In genomic region chr4:153785564-153785963, GRCm38 (mm10) we compare ENCODE assay signal across 17 mouse cellular contexts.
DNase-seq lines count a peak whose midpoint lies in the region; ATAC-seq and TF ChIP-seq lines count a peak whose summit lies in the region.
"Had no signal": no experiment of that assay in that cellular context is flagged by ENCODE, and none has a peak within 500 bp of the region (broad histone marks: within the 10 kb centered on the region; RNA-seq: fewer than 3 reads in every experiment).

No protein-coding gene starts in this region.

- peak overlapping the region; percentile 84 for H3K27ac ChIP-seq in hindbrain, embryonic 10.5 days
- H3K27ac ChIP-seq in hindbrain, embryonic 14.5 days = no peak overlapping the region
- H3K27ac ChIP-seq in midbrain, embryonic 11.5 days (ENCODE audit: low read depth, low read length) = no peak overlapping the region
- no peak overlapping the region for H3K27ac ChIP-seq in midbrain, postnatal 0 days (ENCODE audit: low read depth, low read length)
- H3K27ac ChIP-seq: forebrain, embryonic 15.5 days; heart, embryonic 13.5 days; hindbrain, embryonic 15.5 days had no signal

- no peak for TF ChIP-seq CTCF in midbrain, postnatal 0 days (IDR thresholded peaks at IDR 0.05)

- H3K9me3 ChIP-seq in hindbrain, embryonic 10.5 days = no peaks in the 10 kb centered on the region
- no peaks in the 10 kb centered on the region for H3K9me3 ChIP-seq in hindbrain, embryonic 14.5 days (ENCODE audit: control insufficient read depth, low read length)
- no peaks in the 10 kb centered on the region for H3K9me3 ChIP-seq in midbrain, embryonic 11.5 days (ENCODE audit: control insufficient read depth, low read length)
- no peaks in the 10 kb centered on the region for H3K9me3 ChIP-seq in midbrain, postnatal 0 days (ENCODE audit: low read length)
- H3K9me3 ChIP-seq: embryonic facial prominence, embryonic 10.5 days; forebrain, embryonic 15.5 days; heart, embryonic 13.5 days; hindbrain, embryonic 15.5 days had no signal

- H3K9ac ChIP-seq in hindbrain, embryonic 14.5 days = no peak overlapping the region
- H3K9ac ChIP-seq in midbrain, embryonic 11.5 days (ENCODE audit: low read length) = no peak overlapping the region
- H3K9ac ChIP-seq in midbrain, postnatal 0 days (replicated peaks; ENCODE audit: low read length, poor library complexity, severe bottlenecking) = no peak overlapping the region
- H3K9ac ChIP-seq: forebrain, embryonic 15.5 days; heart, embryonic 13.5 days; hindbrain, embryonic 15.5 days had no signal

- no peak for ATAC-seq in hindbrain, embryonic 14.5 days (ENCODE audit: low FRiP score)
- ATAC-seq in midbrain, embryonic 11.5 days (ENCODE audit: low FRiP score) = 0 out of 2 replicates have a peak, but pooled peaks have one; percentile 41
- no peak for ATAC-seq in midbrain, postnatal 0 days (ENCODE audit: low FRiP score)
- ATAC-seq: forebrain, embryonic 15.5 days had no signal

- peaks cover 51% of the 10 kb centered on the region for H3K4me1 ChIP-seq in hindbrain, embryonic 10.5 days (replicated peaks)
- no peaks in the 10 kb centered on the region for H3K4me1 ChIP-seq in hindbrain, embryonic 14.5 days (replicated peaks; ENCODE audit: control insufficient read depth, insufficient read depth, low read length)
- peaks cover 13% of the 10 kb centered on the region for H3K4me1 ChIP-seq in midbrain, embryonic 11.5 days (ENCODE audit: control insufficient read depth, insufficient read depth, low read length)
- H3K4me1 ChIP-seq in midbrain, postnatal 0 days (ENCODE audit: insufficient read depth, low read length) = no peaks in the 10 kb centered on the region
- H3K4me1 ChIP-seq: heart, embryonic 13.5 days had no signal

- H3K27me3 ChIP-seq in hindbrain, embryonic 10.5 days (ENCODE audit: insufficient read depth, poor library complexity, severe bottlenecking) = peaks cover 6% of the 10 kb centered on the region; the same call in 1 of the 2 replicates
- no peaks in the 10 kb centered on the region for H3K27me3 ChIP-seq in hindbrain, embryonic 14.5 days (ENCODE audit: control insufficient read depth, insufficient read depth, low read length)
- H3K27me3 ChIP-seq in midbrain, embryonic 11.5 days (ENCODE audit: control insufficient read depth, insufficient read depth, low read length) = no peaks in the 10 kb centered on the region
- H3K27me3 ChIP-seq in midbrain, postnatal 0 days (ENCODE audit: insufficient read depth, low read length) = no peaks in the 10 kb centered on the region
- H3K27me3 ChIP-seq: forebrain, embryonic 15.5 days; hindbrain, embryonic 15.5 days had no signal

- peak; percentile 57 for DNase-seq in hindbrain, embryonic 10.5 days (ENCODE audit: low spot score)
- no peak for DNase-seq in hindbrain, embryonic 14.5 days (ENCODE audit: low spot score)
- peak; percentile 90 for DNase-seq in midbrain, embryonic 11.5 days (ENCODE audit: low spot score, missing footprints)
- DNase-seq in midbrain, postnatal 0 days (ENCODE audit: low spot score) = no peak
- peak; percentile 47 for DNase-seq in retina, embryonic 14.5 days (ENCODE audit: low spot score)
- no peak for DNase-seq in left cerebral cortex, adult 9 months (ENCODE audit: low spot score in 2 of 2)
- DNase-seq: adrenal gland, adult 2 months; adrenal gland, postnatal 25 days; cerebellum, adult 2 months; cerebellum, postnatal 10 days; gastrocnemius, postnatal 36 days; heart, adult 11 months; heart, postnatal 36 days had no signal

- 38% methylated on average over 4 of the region's 4 CpGs for WGBS in hindbrain, embryonic 10.5 days
- WGBS in hindbrain, embryonic 14.5 days = 34% methylated on average over 4 of the region's 4 CpGs
- 34% methylated on average over 4 of the region's 4 CpGs for WGBS in midbrain, embryonic 11.5 days
- WGBS in midbrain, postnatal 0 days = 36% methylated on average over 4 of the region's 4 CpGs

- H3K4me3 ChIP-seq in hindbrain, embryonic 10.5 days = no peak overlapping the region
- H3K4me3 ChIP-seq in hindbrain, embryonic 14.5 days (replicated peaks; ENCODE audit: low read length) = no peak overlapping the region
- no peak overlapping the region for H3K4me3 ChIP-seq in midbrain, embryonic 11.5 days (ENCODE audit: low read depth, low read length)
- H3K4me3 ChIP-seq in midbrain, postnatal 0 days (ENCODE audit: low read depth, low read length) = no peak overlapping the region
- H3K4me3 ChIP-seq: embryonic facial prominence, embryonic 10.5 days; forebrain, embryonic 15.5 days; heart, embryonic 13.5 days; hindbrain, embryonic 15.5 days had no signal

- H3K4me2 ChIP-seq in hindbrain, embryonic 14.5 days (replicated peaks) = no peak overlapping the region
- no peak overlapping the region for H3K4me2 ChIP-seq in midbrain, embryonic 11.5 days
- H3K4me2 ChIP-seq in midbrain, postnatal 0 days (ENCODE audit: low read depth, low read length, poor library complexity, severe bottlenecking) = no peak overlapping the region
- H3K4me2 ChIP-seq: forebrain, embryonic 15.5 days; heart, embryonic 13.5 days; hindbrain, embryonic 15.5 days had no signal

- no peaks in the 10 kb centered on the region for H3K36me3 ChIP-seq in hindbrain, embryonic 10.5 days
- H3K36me3 ChIP-seq in hindbrain, embryonic 14.5 days (replicated peaks; ENCODE audit: control insufficient read depth, insufficient read depth) = no peaks in the 10 kb centered on the region
- no peaks in the 10 kb centered on the region for H3K36me3 ChIP-seq in midbrain, embryonic 11.5 days (ENCODE audit: control insufficient read depth, insufficient read depth, low read length)
- H3K36me3 ChIP-seq in midbrain, postnatal 0 days (ENCODE audit: insufficient read depth, low read length) = no peaks in the 10 kb centered on the region
- H3K36me3 ChIP-seq: embryonic facial prominence, embryonic 10.5 days; forebrain, embryonic 15.5 days; heart, embryonic 13.5 days; hindbrain, embryonic 15.5 days had no signal

Comparison
In these comparisons a context has a peak if more than half of its experiments do, and no peak if none do; other contexts are left out.
1. DNase-seq: peak in hindbrain, embryonic 10.5 days (single experiment), midbrain, embryonic 11.5 days (single experiment) and retina, embryonic 14.5 days (single experiment); none in hindbrain, embryonic 14.5 days (single experiment), midbrain, postnatal 0 days (single experiment) and left cerebral cortex, adult 9 months (0 of 2).